Mouse (Mus musculus) thymus, adult 2 months (tissue): ENCODE results near the gene Lysmd1. TPM values are rescaled to one million over a fixed set of nuclear protein-coding genes. Genes with fewer than 3 reads are reported as not detected.

Experiments
- DNase-seq: peaks from one replicate; pipeline ENCODE4 v3.0.0; 2021
- H3K27ac ChIP-seq: fragments of 200-500 bp; 2 replicates; pipeline ENCODE4 v1.5.1; 2012; ENCODE audit warnings: low read length, control low read depth; ENCODE audit not compliant: control insufficient read depth, insufficient read depth
- H3K27me3 ChIP-seq: fragments of 200-500 bp; 2 replicates; pipeline ENCODE4 v1.6.1; 2012; ENCODE audit warnings: mild to moderate bottlenecking, low read length, moderate library complexity, mixed read lengths; ENCODE audit not compliant: control insufficient read depth, insufficient read depth
- H3K36me3 ChIP-seq: fragments of 200-500 bp; 2 replicates; pipeline ENCODE4 v1.6.1; 2012; ENCODE audit warnings: mild to moderate bottlenecking, low read length, moderate library complexity; ENCODE audit not compliant: control insufficient read depth, insufficient read depth
- H3K4me1 ChIP-seq: fragments of 200-500 bp; replicated peaks from 2 replicates; pipeline ENCODE4 v1.6.1; 2012; ENCODE audit warnings: low read length; ENCODE audit not compliant: control insufficient read depth, insufficient read depth
- H3K4me3 ChIP-seq: fragments of 200-500 bp; 2 replicates; pipeline ENCODE4 v1.5.1; 2012; ENCODE audit warnings: mild to moderate bottlenecking, low read length, control low read depth, moderate library complexity; ENCODE audit not compliant: control insufficient read depth, insufficient read depth
- CTCF ChIP-seq: fragments of 200-500 bp; IDR thresholded peaks from 2 replicates; pipeline ENCODE4 v1.5.1; 2012; ENCODE audit warnings: mild to moderate bottlenecking, control low read depth, low read length, moderate library complexity, borderline replicate concordance; ENCODE audit not compliant: control insufficient read depth, poor library complexity, insufficient read depth; ENCODE audit errors: extremely low read depth
- POLR2A ChIP-seq: fragments of 200-500 bp; IDR thresholded peaks from 2 replicates; pipeline ENCODE4 v1.6.1; 2012; ENCODE audit warnings: mild to moderate bottlenecking, low read length, control low read depth, moderate library complexity; ENCODE audit not compliant: control insufficient read depth, poor library complexity, insufficient read depth; ENCODE audit errors: extremely low read depth
- WGBS: fragments of 180-500 bp; shearing (Covaris S2); methylation state at CpG from one replicate; pipeline ENCODE4 v1.1.7; 2018; 5-methylcytosine and 5-hydroxymethylcytosine counted together
- polyA plus RNA-seq: library from polyadenylated mRNA; depleted of rRNA; stranded (reverse); fragments of >200 nt; gene quantifications from 2 replicates; pipeline ENCODE4 v1.2.3, GENCODE M21; 2012

Lysmd1 gene
- polyA plus RNA-seq, 1 experiment, result 14.1 TPM

DNA sequence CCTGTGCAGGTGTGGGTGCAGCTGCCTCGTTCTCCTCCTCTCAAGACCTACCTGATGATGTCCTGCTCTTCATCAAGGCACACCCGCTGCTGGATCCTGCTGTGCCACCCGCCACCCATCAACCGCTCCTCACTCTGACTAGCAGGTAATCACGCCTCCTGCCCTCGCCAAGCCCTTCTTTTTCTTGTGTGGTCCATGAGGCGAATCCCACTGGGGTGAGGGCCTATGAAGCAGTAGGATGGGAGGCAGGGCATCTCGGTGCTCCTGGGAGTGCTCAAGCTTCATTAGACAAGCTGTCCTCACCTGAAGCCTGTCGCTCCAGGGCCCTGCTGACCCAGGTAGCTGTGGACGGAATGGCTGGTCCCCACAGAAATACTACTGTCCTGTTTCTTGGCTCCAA lies 36.1 kb downstream of the Lysmd1 start:
- DNase-seq, result no peak
- Histone ChIP-seq H3K4me3 (no peak overlapping the region), H3K36me3 (no peaks in the 10 kb centered on the region), H3K27me3 (peaks cover 21% of the 10 kb centered on the region), H3K27ac (no peak overlapping the region), H3K4me1 (peaks cover 9% of the 10 kb centered on the region)
- TF ChIP-seq POLR2A (no peak), CTCF (no peak)
- 94% methylated on average over 10 of the region's 10 CpGs for WGBS

GRCm38 (mm10) chr3:95171105-95171504 lies 37.2 kb downstream of the Lysmd1 start:
- no peak for DNase-seq
- H3K4me1 ChIP-seq, result peaks cover 9% of the 10 kb centered on the region
- peaks cover 21% of the 10 kb centered on the region for H3K27me3 ChIP-seq
- no peaks in the 10 kb centered on the region for H3K36me3 ChIP-seq
- 94% methylated on average over 6 of the region's 6 CpGs for WGBS
- TF ChIP-seq POLR2A (no peak), CTCF (no peak)
- no peak overlapping the region for H3K4me3 ChIP-seq
- H3K27ac ChIP-seq, result no peak overlapping the region

- no peaks in the 10 kb centered on the region for H3K36me3 ChIP-seq
- WGBS, result 56% methylated on average over 84 of the region's 84 CpGs
- H3K27me3 ChIP-seq, result peaks cover 21% of the 10 kb centered on the region
- H3K27ac ChIP-seq, result no peak overlapping the region
- no peak for DNase-seq
- H3K4me1 ChIP-seq, result peaks cover 9% of the 10 kb centered on the region
- H3K4me3 ChIP-seq, result no peak overlapping the region
- TF ChIP-seq CTCF, result no peak
- no peak for TF ChIP-seq POLR2A
Measured at GRCm38 (mm10) chr3:95172526-95173255, 38.8 kb downstream of the Lysmd1 start.

DNA sequence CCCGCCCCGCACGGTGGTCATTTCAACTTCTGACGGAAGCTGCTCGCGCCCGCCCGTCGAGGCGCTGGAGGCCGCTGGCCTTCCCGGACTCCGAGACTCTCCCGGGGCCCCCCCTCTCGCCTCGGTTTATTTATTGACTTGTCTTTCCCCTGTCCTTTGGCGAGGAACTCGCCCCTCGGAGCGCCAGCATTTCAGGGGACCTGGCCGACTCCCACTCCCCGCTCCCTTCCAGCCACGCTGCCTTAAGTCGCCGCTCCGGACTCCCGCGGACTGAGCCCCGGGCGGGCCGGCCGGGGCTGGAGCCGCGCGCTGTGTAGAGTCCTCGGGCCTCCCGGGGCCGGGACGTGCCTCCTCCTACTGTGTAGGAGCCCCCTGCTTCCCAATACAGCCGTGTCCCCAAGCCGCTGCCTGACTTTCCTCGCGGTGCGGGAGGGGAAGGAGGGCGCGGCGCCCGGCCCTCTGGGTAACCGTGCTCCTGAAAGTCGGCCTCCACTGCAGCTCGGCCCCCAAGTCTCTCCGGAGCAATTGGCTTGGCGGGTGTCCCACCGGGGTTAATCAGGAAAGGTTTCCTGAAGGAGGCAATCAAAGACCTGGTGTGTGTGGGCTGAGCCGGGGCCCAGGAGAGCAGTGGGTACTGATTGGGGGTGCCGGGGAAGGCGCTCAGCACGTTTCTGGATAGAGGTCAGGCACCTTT lies 39.5 kb downstream of the Lysmd1 start:
- Histone ChIP-seq H3K27me3 (peaks cover 21% of the 10 kb centered on the region), H3K4me1 (peaks cover 9% of the 10 kb centered on the region), H3K36me3 (no peaks in the 10 kb centered on the region), H3K4me3 (no peak overlapping the region), H3K27ac (no peak overlapping the region)
- WGBS, result 7% methylated on average over 58 of the region's 58 CpGs
- TF ChIP-seq POLR2A, result no peak
- no peak for TF ChIP-seq CTCF
- DNase-seq, result peak; percentile 8

DNA sequence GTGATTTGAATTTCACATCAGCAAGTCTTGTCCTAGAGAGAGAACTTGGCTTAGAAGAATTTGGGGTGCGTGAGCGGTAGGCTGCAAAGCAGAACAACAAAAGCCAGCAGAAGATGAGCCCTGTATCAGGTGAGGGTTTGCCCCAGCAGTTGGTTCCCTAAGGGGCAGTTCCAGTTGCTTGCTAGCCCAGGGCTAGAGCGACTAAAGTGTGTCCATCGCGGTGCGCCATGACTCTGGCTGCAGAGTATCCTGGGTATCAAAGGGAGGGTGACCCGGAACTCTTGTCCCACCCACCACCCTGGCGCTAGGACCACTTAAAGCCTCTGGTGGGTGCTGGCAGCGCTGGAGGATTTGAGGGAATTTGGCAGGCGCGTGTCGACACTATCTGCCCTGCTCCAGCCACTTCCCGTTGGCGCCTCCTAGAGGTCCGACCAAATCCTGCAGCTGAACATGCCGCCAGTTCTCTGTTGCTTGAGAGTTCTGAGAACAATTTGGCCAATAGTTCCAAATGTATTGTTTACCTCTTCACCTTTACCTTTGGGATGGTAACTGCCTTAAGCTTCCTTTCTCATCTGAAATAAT lies 40.2 kb downstream of the Lysmd1 start:
- H3K36me3 ChIP-seq, result no peaks in the 10 kb centered on the region
- H3K4me1 ChIP-seq, result peaks cover 9% of the 10 kb centered on the region
- TF ChIP-seq POLR2A, result no peak
- TF ChIP-seq CTCF, result peak; percentile 88

DNA sequence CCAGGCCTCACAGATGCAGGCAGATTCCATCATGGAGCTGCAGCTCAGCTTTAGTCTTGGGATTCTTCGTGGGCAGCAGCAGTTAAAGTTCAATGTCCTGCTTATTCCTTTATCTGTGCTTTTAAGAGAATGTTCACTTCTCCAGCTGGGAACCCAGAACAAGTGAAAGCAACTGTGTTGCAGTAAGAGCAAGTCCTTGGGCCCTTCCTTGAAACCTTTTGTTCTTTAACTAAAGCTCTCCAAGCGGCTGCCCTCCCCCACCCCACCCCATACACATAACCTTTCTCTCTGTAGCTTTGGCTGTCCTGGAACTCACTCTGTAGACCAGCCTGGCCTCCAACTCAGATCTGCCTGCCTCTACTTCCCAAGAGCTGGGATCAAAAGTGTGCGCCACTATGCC lies 42.6 kb downstream of the Lysmd1 start:
- DNase-seq, result no peak
- Histone ChIP-seq H3K4me1 (peaks cover 9% of the 10 kb centered on the region), H3K4me3 (no peak overlapping the region), H3K36me3 (no peaks in the 10 kb centered on the region), H3K27ac (no peak overlapping the region), H3K27me3 (peaks cover 21% of the 10 kb centered on the region)
- TF ChIP-seq CTCF, result no peak
- TF ChIP-seq POLR2A, result no peak
- WGBS, result 92% methylated on average over 3 of the region's 3 CpGs

More for the DNA sequence above, 40.2 kb downstream of the Lysmd1 start:
- Histone ChIP-seq H3K4me3 (peak overlapping the region; percentile 19; the same call in 1 of the 2 replicates), H3K27ac (no peak overlapping the region), H3K27me3 (peaks cover 21% of the 10 kb centered on the region)
- peak; percentile 88 for DNase-seq
- WGBS, result 7% methylated on average over 16 of the region's 16 CpGs
